Mouse (Mus musculus) limb, embryonic 15.5 days (tissue): Measurements from ENCODE around the gene Nbr1. TPM values are rescaled to one million over a fixed set of nuclear protein-coding genes. Genes with fewer than 3 reads are reported as not detected.
A peak's percentile ranks its signal among the peaks of the same experiment; 100 is the strongest.
"Not testable (repeated sequence)": the region's sequence is repeated elsewhere in the genome, so short reads cannot be mapped to it uniquely, and the experiment has no call there.

Experiments used
- ATAC-seq: fragments of 200-750 bp; cut with Nextera tagmentation; 2 replicates; pipeline ENCODE4 v1.8.0; 2017; ENCODE audit warnings: low read depth, moderate TSS enrichment; ENCODE audit not compliant: insufficient number of reproducible peaks, low FRiP score, low TSS enrichment
- H3K27ac ChIP-seq: fragments of 300-500 bp; sonication (generic); 2 replicates; pipeline ENCODE4 v1.5.1; 2015; ENCODE audit warnings: moderate library complexity, mild to moderate bottlenecking, inconsistent platforms
- H3K27me3 ChIP-seq: fragments of 300-500 bp; sonication (generic); 2 replicates; pipeline ENCODE4 v1.6.1; 2015; ENCODE audit warnings: inconsistent platforms
- H3K36me3 ChIP-seq: fragments of 300-500 bp; sonication (generic); 2 replicates; pipeline ENCODE4 v1.6.1; 2015; ENCODE audit warnings: inconsistent platforms
- H3K4me1 ChIP-seq: fragments of 300-500 bp; sonication (generic); 2 replicates; pipeline ENCODE4 v1.6.1; 2015; ENCODE audit warnings: inconsistent platforms
- H3K4me2 ChIP-seq: fragments of 300-500 bp; sonication (generic); 2 replicates; pipeline ENCODE4 v1.6.1; 2015; ENCODE audit warnings: mild to moderate bottlenecking, inconsistent platforms
- H3K4me3 ChIP-seq: fragments of 300-500 bp; sonication (generic); 2 replicates; pipeline ENCODE4 v1.5.1; 2015; ENCODE audit warnings: mild to moderate bottlenecking, inconsistent platforms
- H3K9ac ChIP-seq: fragments of 300-500 bp; sonication (generic); 2 replicates; pipeline ENCODE4 v1.6.1; 2015; ENCODE audit warnings: inconsistent platforms
- H3K9me3 ChIP-seq: fragments of 300-500 bp; sonication (generic); 2 replicates; pipeline ENCODE4 v1.6.1; 2016; ENCODE audit warnings: inconsistent platforms
- WGBS: fragments of 180-500 bp; shearing (Covaris S2); methylation state at CpG from one replicate; pipeline ENCODE4 v1.1.7; 2015; 5-methylcytosine and 5-hydroxymethylcytosine counted together
- polyA plus RNA-seq: library from polyadenylated mRNA; unstranded; fragments of >200 nt; fragmentation: Nextera tagmentation; extraction: Ambion mirVana; gene quantifications from 2 replicates; pipeline ENCODE4 v1.2.1, GENCODE M21; 2015

The Nbr1 gene
- polyA plus RNA-seq, 1 experiment from 2014 or later, result 72.6 TPM

GRCm38 (mm10) chr11:101628733-101629417, 76.9 kb downstream of the Nbr1 start:
- H3K27ac ChIP-seq, H3K27me3 ChIP-seq, H3K4me1 ChIP-seq, H3K9ac ChIP-seq, ATAC-seq, H3K36me3 ChIP-seq, H3K9me3 ChIP-seq: not testable (repeated sequence)
- Histone ChIP-seq H3K4me3 (peak overlapping the region; percentile 54), H3K4me2 (peak overlapping the region; percentile 64; the same call in 1 of the 2 replicates)
- WGBS, result 68% methylated on average over 4 of the region's 5 CpGs

Other genes starting within 250 kb of the Nbr1 start
- gene Becn1, start 249.9 kb upstream of the Nbr1 start, polyA plus RNA-seq, result 128 and 137 TPM in 2 replicates
- gene Psme3, start 235.9 kb upstream of the Nbr1 start, polyA plus RNA-seq, result 116 and 125 TPM in 2 replicates
- gene Aoc2, start 227.1 kb upstream of the Nbr1 start, polyA plus RNA-seq, result 1.0 and 1.2 TPM in 2 replicates
- gene Aoc3, start 221.5 kb upstream of the Nbr1 start, polyA plus RNA-seq, result 0.90 and 1.5 TPM in 2 replicates
- gene G6pc, start 184.6 kb upstream of the Nbr1 start, polyA plus RNA-seq, result not detected in 2 replicates
- 52.6 and 57.2 TPM in 2 replicates for gene Aarsd1, start 134.5 kb upstream of the Nbr1 start, polyA plus RNA-seq
- 11.8 and 18.3 TPM in 2 replicates for gene Gm27029, start 127.4 kb upstream of the Nbr1 start, polyA plus RNA-seq
- 19.3 and 19.5 TPM in 2 replicates for gene Rundc1, start 127.1 kb upstream of the Nbr1 start, polyA plus RNA-seq
- 15.5 and 36.1 TPM in 2 replicates for gene Ptges3l, start 126.8 kb upstream of the Nbr1 start, polyA plus RNA-seq
- 262 and 315 TPM in 2 replicates for gene Rpl27, start 109.9 kb upstream of the Nbr1 start, polyA plus RNA-seq
- 23.2 and 25.1 TPM in 2 replicates for gene Ifi35, start 103.7 kb upstream of the Nbr1 start, polyA plus RNA-seq
- gene Rnd2, start 87.2 kb upstream of the Nbr1 start, polyA plus RNA-seq, result 10.3 and 11.9 TPM in 2 replicates
- gene Vat1, start 85.9 kb upstream of the Nbr1 start, polyA plus RNA-seq, result 78.6 and 81.3 TPM in 2 replicates
- 7.2 and 8.6 TPM in 2 replicates for gene Brca1, start 194 bp upstream of the Nbr1 start, polyA plus RNA-seq
- 7.0 and 7.7 TPM in 2 replicates for gene Tmem106a, start 30.1 kb downstream of the Nbr1 start, polyA plus RNA-seq
- not detected in 2 replicates for gene Gm11634, start 47.1 kb downstream of the Nbr1 start, polyA plus RNA-seq
- gene Rdm1, start 75.0 kb downstream of the Nbr1 start, polyA plus RNA-seq, result 44.1 and 47.8 TPM in 2 replicates
- gene Arl4d, start 113.4 kb downstream of the Nbr1 start, polyA plus RNA-seq, result 6.1 and 7.2 TPM in 2 replicates
- 27.2 and 34.7 TPM in 2 replicates for gene Dhx8, start 180.8 kb downstream of the Nbr1 start, polyA plus RNA-seq
- 10.3 and 10.8 TPM in 2 replicates for gene Etv4, start 233.2 kb downstream of the Nbr1 start, polyA plus RNA-seq